Mouse (Mus musculus): ENCODE measurements at regions not wholly inside any gene's neighbourhood (a gene's known extent, or its start where the extent isn't known, plus 50 kb on each side); places are given as distances from the start of the nearest gene placed in this dataset.

- Histone ChIP-seq H3K4me1 (ENCODE audit: control insufficient read depth, insufficient read depth, low read length) (no peaks in the 10 kb centered on the region), H3K4me3 (ENCODE audit: insufficient read depth, low read length) (no peak overlapping the region), H3K27ac (ENCODE audit: insufficient read depth, low read length) (no peak overlapping the region)
- TF ChIP-seq POLR2A (IDR thresholded peaks at IDR 0.05; ENCODE audit: extremely low read depth, insufficient read depth, low read length) (no peak), CTCF (IDR thresholded peaks at IDR 0.05; ENCODE audit: extremely low read depth, insufficient read depth, low read length) (no peak)
These were observed 263.0 kb upstream of the Ptger4 start for GRCm38 (mm10) chr15:5506848-5507544.

DNA sequence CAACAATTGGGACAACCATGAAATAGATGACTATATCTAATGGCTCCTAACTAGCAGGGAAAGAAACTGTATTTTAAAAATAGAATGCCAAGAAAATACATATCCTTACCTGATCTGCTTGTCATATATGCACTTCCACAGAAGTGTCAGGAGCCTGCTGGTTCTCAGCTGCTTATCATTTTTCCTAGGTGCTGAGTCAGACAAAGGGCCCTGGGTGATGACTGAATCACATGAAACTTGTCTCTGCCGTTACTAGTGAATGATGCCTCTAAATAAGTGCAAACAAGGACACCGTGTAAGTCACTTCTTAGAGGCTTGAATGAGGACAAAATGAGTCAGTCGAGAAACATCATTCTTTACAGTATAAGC lies 263.5 kb upstream of the Ptger4 start:
- Histone ChIP-seq H3K4me1 (ENCODE audit: control insufficient read depth, insufficient read depth, low read length) (no peaks in the 10 kb centered on the region), H3K27ac (ENCODE audit: insufficient read depth, low read length) (no peak overlapping the region), H3K4me3 (ENCODE audit: insufficient read depth, low read length) (no peak overlapping the region)
- no peak for TF ChIP-seq CTCF (IDR thresholded peaks at IDR 0.05; ENCODE audit: extremely low read depth, insufficient read depth, low read length)
- no peak for TF ChIP-seq POLR2A (IDR thresholded peaks at IDR 0.05; ENCODE audit: extremely low read depth, insufficient read depth, low read length)

- TF ChIP-seq POLR2A (IDR thresholded peaks at IDR 0.05; ENCODE audit: extremely low read depth, insufficient read depth, low read length) (no peak), CTCF (IDR thresholded peaks at IDR 0.05; ENCODE audit: extremely low read depth, insufficient read depth, low read length) (no peak)
- Histone ChIP-seq H3K27ac (ENCODE audit: insufficient read depth, low read length) (no peak overlapping the region), H3K4me1 (ENCODE audit: control insufficient read depth, insufficient read depth, low read length) (no peaks in the 10 kb centered on the region), H3K4me3 (ENCODE audit: insufficient read depth, low read length) (no peak overlapping the region)
These were observed 266.1 kb upstream of the Ptger4 start for GRCm38 (mm10) chr15:5510056-5510455.

- no peaks in the 10 kb centered on the region for H3K4me1 ChIP-seq (ENCODE audit: control insufficient read depth, insufficient read depth, low read length)
- no peak overlapping the region for H3K4me3 ChIP-seq (ENCODE audit: insufficient read depth, low read length)
- TF ChIP-seq POLR2A (IDR thresholded peaks at IDR 0.05; ENCODE audit: extremely low read depth, insufficient read depth, low read length) (no peak), CTCF (IDR thresholded peaks at IDR 0.05; ENCODE audit: extremely low read depth, insufficient read depth, low read length) (no peak)
- no peak overlapping the region for H3K27ac ChIP-seq (ENCODE audit: insufficient read depth, low read length)
These were observed 267.1 kb upstream of the Ptger4 start for GRCm38 (mm10) chr15:5511046-5511445.

GRCm38 (mm10) chr15:5512546-5512945 lies 268.6 kb upstream of the Ptger4 start:
- no peak for TF ChIP-seq POLR2A (IDR thresholded peaks at IDR 0.05; ENCODE audit: extremely low read depth, insufficient read depth, low read length)
- TF ChIP-seq CTCF (IDR thresholded peaks at IDR 0.05; ENCODE audit: extremely low read depth, insufficient read depth, low read length) = no peak
- Histone ChIP-seq H3K27ac (ENCODE audit: insufficient read depth, low read length) (no peak overlapping the region), H3K4me3 (ENCODE audit: insufficient read depth, low read length) (no peak overlapping the region), H3K4me1 (ENCODE audit: control insufficient read depth, insufficient read depth, low read length) (no peaks in the 10 kb centered on the region)

GRCm38 (mm10) chr15:5513146-5513545 lies 269.2 kb upstream of the Ptger4 start:
- Histone ChIP-seq H3K4me3 (ENCODE audit: insufficient read depth, low read length) (no peak overlapping the region), H3K4me1 (ENCODE audit: control insufficient read depth, insufficient read depth, low read length) (no peaks in the 10 kb centered on the region), H3K27ac (ENCODE audit: insufficient read depth, low read length) (no peak overlapping the region)
- no peak for TF ChIP-seq CTCF (IDR thresholded peaks at IDR 0.05; ENCODE audit: extremely low read depth, insufficient read depth, low read length)
- TF ChIP-seq POLR2A (IDR thresholded peaks at IDR 0.05; ENCODE audit: extremely low read depth, insufficient read depth, low read length) = no peak

GRCm38 (mm10) chr15:5514217-5514616 lies 270.2 kb upstream of the Ptger4 start:
- Histone ChIP-seq H3K4me1 (ENCODE audit: control insufficient read depth, insufficient read depth, low read length) (no peaks in the 10 kb centered on the region), H3K4me3 (ENCODE audit: insufficient read depth, low read length) (no peak overlapping the region), H3K27ac (ENCODE audit: insufficient read depth, low read length) (no peak overlapping the region)
- TF ChIP-seq POLR2A (IDR thresholded peaks at IDR 0.05; ENCODE audit: extremely low read depth, insufficient read depth, low read length) = no peak
- no peak for TF ChIP-seq CTCF (IDR thresholded peaks at IDR 0.05; ENCODE audit: extremely low read depth, insufficient read depth, low read length)

GRCm38 (mm10) chr15:5517244-5517966 lies 273.4 kb upstream of the Ptger4 start:
- TF ChIP-seq CTCF (IDR thresholded peaks at IDR 0.05; ENCODE audit: extremely low read depth, insufficient read depth, low read length) (no peak), POLR2A (IDR thresholded peaks at IDR 0.05; ENCODE audit: extremely low read depth, insufficient read depth, low read length) (no peak)
- no peak overlapping the region for H3K27ac ChIP-seq (ENCODE audit: insufficient read depth, low read length)
- no peak overlapping the region for H3K4me3 ChIP-seq (ENCODE audit: insufficient read depth, low read length)
- no peaks in the 10 kb centered on the region for H3K4me1 ChIP-seq (ENCODE audit: control insufficient read depth, insufficient read depth, low read length)

- Histone ChIP-seq H3K4me3 (ENCODE audit: insufficient read depth, low read length) (no peak overlapping the region), H3K27ac (ENCODE audit: insufficient read depth, low read length) (no peak overlapping the region), H3K4me1 (ENCODE audit: control insufficient read depth, insufficient read depth, low read length) (no peaks in the 10 kb centered on the region)
- TF ChIP-seq CTCF (IDR thresholded peaks at IDR 0.05; ENCODE audit: extremely low read depth, insufficient read depth, low read length) (no peak), POLR2A (IDR thresholded peaks at IDR 0.05; ENCODE audit: extremely low read depth, insufficient read depth, low read length) (no peak)
These were observed 275.6 kb upstream of the Ptger4 start for GRCm38 (mm10) chr15:5519552-5519951.

GRCm38 (mm10) chr15:5519997-5520396 lies 276.0 kb upstream of the Ptger4 start:
- Histone ChIP-seq H3K4me3 (ENCODE audit: insufficient read depth, low read length) (no peak overlapping the region), H3K27ac (ENCODE audit: insufficient read depth, low read length) (no peak overlapping the region), H3K4me1 (ENCODE audit: control insufficient read depth, insufficient read depth, low read length) (no peaks in the 10 kb centered on the region)
- TF ChIP-seq POLR2A (IDR thresholded peaks at IDR 0.05; ENCODE audit: extremely low read depth, insufficient read depth, low read length) = no peak
- TF ChIP-seq CTCF (IDR thresholded peaks at IDR 0.05; ENCODE audit: extremely low read depth, insufficient read depth, low read length) = no peak
